Mouse (Mus musculus) forebrain, embryonic 15.5 days (tissue): ENCODE results near the gene Fhdc1. TPM values are rescaled to one million over a fixed set of nuclear protein-coding genes. Genes with fewer than 3 reads are reported as not detected.

Experiments used
- ATAC-seq: fragments of 200-750 bp; cut with Nextera tagmentation; replicated peaks from 2 replicates; pipeline ENCODE4 v1.8.0; 2017; ENCODE audit warnings: mild to moderate bottlenecking, moderate TSS enrichment, moderate library complexity
- H3K27ac ChIP-seq: fragments of 300-500 bp; sonication (generic); replicated peaks from 2 replicates; pipeline ENCODE4 v1.5.1; 2015; ENCODE audit warnings: mild to moderate bottlenecking, inconsistent platforms
- H3K27me3 ChIP-seq: fragments of 300-500 bp; sonication (generic); 2 replicates; pipeline ENCODE4 v1.6.1; 2015; ENCODE audit warnings: inconsistent platforms
- H3K36me3 ChIP-seq: fragments of 300-500 bp; sonication (generic); 2 replicates; pipeline ENCODE4 v1.6.1; 2015; ENCODE audit warnings: mild to moderate bottlenecking, inconsistent platforms
- H3K4me1 ChIP-seq: fragments of 300-500 bp; sonication (generic); 2 replicates; pipeline ENCODE4 v1.6.1; 2015; ENCODE audit warnings: inconsistent platforms
- H3K4me2 ChIP-seq: fragments of 300-500 bp; sonication (generic); replicated peaks from 2 replicates; pipeline ENCODE4 v1.6.1; 2015; ENCODE audit warnings: mild to moderate bottlenecking, inconsistent platforms
- H3K4me3 ChIP-seq: fragments of 300-500 bp; sonication (generic); 2 replicates; pipeline ENCODE4 v1.5.1; 2015; ENCODE audit warnings: mild to moderate bottlenecking, inconsistent platforms
- H3K9ac ChIP-seq: fragments of 300-500 bp; sonication (generic); replicated peaks from 2 replicates; pipeline ENCODE4 v1.6.1; 2015; ENCODE audit warnings: mild to moderate bottlenecking, inconsistent platforms
- H3K9me3 ChIP-seq: fragments of 300-500 bp; sonication (generic); 2 replicates; pipeline ENCODE4 v1.6.1; 2016; ENCODE audit warnings: inconsistent platforms
- WGBS: fragments of 180-500 bp; shearing (Covaris S2); methylation state at CpG from one replicate; pipeline ENCODE4 v1.1.7; 2015; ENCODE audit warnings: mixed read lengths; 5-methylcytosine and 5-hydroxymethylcytosine counted together
- polyA plus RNA-seq: library from polyadenylated mRNA; unstranded; fragments of >200 nt; fragmentation: Nextera tagmentation; extraction: Ambion mirVana; gene quantifications from 2 replicates; pipeline ENCODE4 v1.2.1, GENCODE M21; 2015

Gene Fhdc1
- polyA plus RNA-seq, 1 experiment from 2014 or later = 1.7 TPM

GRCm38 (mm10) chr3:84488716-84489115 is 8.5 kb upstream of the Fhdc1 start:
- no peak overlapping the region for H3K9ac ChIP-seq
- H3K27ac ChIP-seq = no peak overlapping the region
- no peak overlapping the region for H3K4me2 ChIP-seq
- no peaks in the 10 kb centered on the region for H3K27me3 ChIP-seq
- 23% methylated on average over 6 of the region's 6 CpGs for WGBS
- H3K4me3 ChIP-seq = no peak overlapping the region
- no peak for ATAC-seq
- no peaks in the 10 kb centered on the region for H3K9me3 ChIP-seq
- H3K36me3 ChIP-seq = no peaks in the 10 kb centered on the region
- H3K4me1 ChIP-seq = no peaks in the 10 kb centered on the region

DNA sequence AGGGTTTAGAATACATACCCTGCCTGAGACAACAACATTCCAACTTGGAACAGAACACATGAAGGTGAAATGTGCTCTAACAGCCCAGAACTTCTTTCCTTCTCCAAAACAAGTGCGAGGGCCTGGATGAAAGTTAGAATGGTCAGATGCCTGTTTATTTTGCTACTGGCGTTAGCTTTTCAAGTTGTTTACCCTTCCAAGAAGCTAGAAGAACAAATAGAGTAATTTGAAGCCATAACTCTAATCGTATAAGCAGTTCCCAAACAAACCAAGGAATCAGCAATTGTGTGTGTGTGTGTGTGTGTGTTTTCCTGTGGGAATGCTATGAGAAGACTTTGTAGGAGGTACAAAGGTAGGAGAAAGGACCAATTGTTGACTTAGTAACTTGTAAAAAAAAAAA is 4.7 kb upstream of the Fhdc1 start:
- H3K9ac ChIP-seq = no peak overlapping the region
- H3K27ac ChIP-seq = no peak overlapping the region
- H3K36me3 ChIP-seq = no peaks in the 10 kb centered on the region
- no peak for ATAC-seq
- H3K4me1 ChIP-seq = peaks cover 8% of the 10 kb centered on the region; the same call in 1 of the 2 replicates
- no peak overlapping the region for H3K4me2 ChIP-seq
- 0 out of 2 replicates have a peak, but pooled peaks cover 6% of the 10 kb centered on the region for H3K27me3 ChIP-seq
- H3K4me3 ChIP-seq = no peak overlapping the region
- no peaks in the 10 kb centered on the region for H3K9me3 ChIP-seq
- 83% methylated on average over 3 of the region's 3 CpGs for WGBS

GRCm38 (mm10) chr3:84484333-84484732 is 4.1 kb upstream of the Fhdc1 start:
- H3K36me3 ChIP-seq = no peaks in the 10 kb centered on the region
- H3K4me1 ChIP-seq = peaks cover 13% of the 10 kb centered on the region
- no peak for ATAC-seq
- WGBS = 84% methylated on average over 4 of the region's 4 CpGs
- no peak overlapping the region for H3K27ac ChIP-seq
- H3K4me2 ChIP-seq = no peak overlapping the region
- H3K4me3 ChIP-seq = no peak overlapping the region
- no peaks in the 10 kb centered on the region for H3K9me3 ChIP-seq
- no peak overlapping the region for H3K9ac ChIP-seq
- H3K27me3 ChIP-seq = 0 out of 2 replicates have a peak, but pooled peaks cover 6% of the 10 kb centered on the region

DNA sequence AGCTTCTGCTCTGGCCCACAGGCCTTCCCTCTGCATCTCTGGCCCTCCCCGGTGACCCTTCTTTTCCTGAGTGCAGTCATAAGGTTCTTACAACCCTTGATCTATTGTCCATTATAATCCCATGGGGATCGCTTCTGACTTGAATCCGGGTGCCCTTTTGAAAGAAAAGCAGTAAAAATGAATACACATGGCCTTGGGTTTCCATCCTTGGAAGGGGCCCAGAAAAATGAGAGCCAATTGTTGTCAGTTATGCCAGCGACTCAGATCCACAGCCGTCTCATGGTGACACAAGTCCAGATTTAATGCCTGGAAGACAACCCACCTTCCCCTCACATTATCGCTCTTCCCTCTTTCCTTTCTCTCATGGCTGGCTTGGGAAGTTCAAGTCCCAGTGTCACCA is 1.9 kb upstream of the Fhdc1 start:
- Histone ChIP-seq H3K4me1 (peaks cover 20% of the 10 kb centered on the region), H3K9me3 (no peaks in the 10 kb centered on the region), H3K27ac (no peak overlapping the region), H3K36me3 (no peaks in the 10 kb centered on the region), H3K9ac (no peak overlapping the region), H3K4me2 (no peak overlapping the region), H3K27me3 (peaks cover 23% of the 10 kb centered on the region; the same call in 1 of the 2 replicates), H3K4me3 (no peak overlapping the region)
- 71% methylated on average over 6 of the region's 6 CpGs for WGBS
- no peak for ATAC-seq

- Histone ChIP-seq H3K4me1 (peaks cover 20% of the 10 kb centered on the region), H3K9ac (no peak overlapping the region)
- WGBS = 5% methylated on average over 11 of the region's 11 CpGs
These were observed 875 bp upstream of the Fhdc1 start for GRCm38 (mm10) chr3:84481104-84481503.

GRCm38 (mm10) chr3:84479293-84480005 is 780 bp downstream of the Fhdc1 start:
- Histone ChIP-seq H3K36me3 (no peaks in the 10 kb centered on the region), H3K4me3 (peak overlapping the region; percentile 59), H3K4me1 (peaks cover 20% of the 10 kb centered on the region), H3K9me3 (no peaks in the 10 kb centered on the region), H3K4me2 (peak overlapping the region; percentile 95), H3K9ac (peak overlapping the region; percentile 57), H3K27me3 (peaks cover 27% of the 10 kb centered on the region; the same call in 1 of the 2 replicates), H3K27ac (no peak overlapping the region)
- 1% methylated on average over 61 of the region's 61 CpGs for WGBS
- ATAC-seq = peak; percentile 57

More at GRCm38 (mm10) chr3:84481104-84481503, 875 bp upstream of the Fhdc1 start:
- H3K36me3 ChIP-seq = no peaks in the 10 kb centered on the region
- no peak overlapping the region for H3K27ac ChIP-seq
- H3K4me3 ChIP-seq = peak overlapping the region; percentile 59
- H3K4me2 ChIP-seq = peak overlapping the region; percentile 95
- peaks cover 27% of the 10 kb centered on the region; the same call in 1 of the 2 replicates for H3K27me3 ChIP-seq
- no peaks in the 10 kb centered on the region for H3K9me3 ChIP-seq
- no peak for ATAC-seq

DNA sequence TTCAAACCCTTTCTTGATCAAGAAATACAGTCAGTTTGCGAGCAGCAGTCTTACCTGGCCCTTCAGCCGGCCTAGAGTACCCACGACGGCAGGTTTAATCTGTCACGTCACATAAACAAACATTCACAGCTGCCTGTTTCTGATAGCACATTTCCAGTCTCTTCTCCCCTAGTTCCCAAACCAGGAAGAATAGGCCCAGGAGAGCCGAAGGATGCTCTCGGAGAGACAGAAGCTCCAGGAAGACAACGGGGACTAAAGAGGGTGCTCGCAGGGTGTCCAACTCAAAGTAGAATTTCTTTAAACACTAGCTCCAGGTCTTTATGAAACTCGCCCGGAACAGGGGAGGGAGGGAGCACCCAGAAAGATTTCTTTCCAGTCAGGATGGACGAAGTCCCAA is 1.3 kb downstream of the Fhdc1 start:
- Histone ChIP-seq H3K9me3 (no peaks in the 10 kb centered on the region), H3K27ac (no peak overlapping the region), H3K27me3 (peaks cover 27% of the 10 kb centered on the region; the same call in 1 of the 2 replicates), H3K4me3 (peak overlapping the region; percentile 59), H3K36me3 (no peaks in the 10 kb centered on the region), H3K9ac (peak overlapping the region; percentile 57), H3K4me2 (peak overlapping the region; percentile 95), H3K4me1 (peaks cover 20% of the 10 kb centered on the region)
- no peak for ATAC-seq
- 2% methylated on average over 12 of the region's 12 CpGs for WGBS

DNA sequence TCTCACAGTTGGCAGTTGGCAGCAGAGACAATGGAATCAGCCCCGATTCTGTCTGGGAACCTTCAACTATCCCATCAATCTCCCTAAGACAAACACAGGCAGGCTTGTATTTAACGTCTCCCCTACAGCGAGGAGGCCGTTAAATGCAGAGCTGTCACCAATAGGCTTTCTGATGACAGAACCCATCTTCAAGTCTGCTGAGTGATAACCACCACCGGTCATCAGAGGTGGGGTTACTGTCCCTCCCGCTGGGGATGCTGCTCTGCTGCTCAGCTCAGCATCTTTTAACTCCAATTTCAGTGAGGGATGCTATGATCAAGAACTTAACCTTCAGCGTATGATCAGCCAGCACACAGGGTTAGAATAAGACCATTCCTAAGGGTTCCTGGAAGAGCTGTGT is 2.0 kb downstream of the Fhdc1 start:
- Histone ChIP-seq H3K4me1 (peaks cover 20% of the 10 kb centered on the region), H3K27me3 (peaks cover 27% of the 10 kb centered on the region; the same call in 1 of the 2 replicates), H3K4me3 (no peak overlapping the region), H3K36me3 (no peaks in the 10 kb centered on the region), H3K9ac (no peak overlapping the region), H3K27ac (no peak overlapping the region), H3K9me3 (no peaks in the 10 kb centered on the region), H3K4me2 (peak overlapping the region; percentile 95; the same call in 1 of the 2 replicates)
- 11% methylated on average over 7 of the region's 7 CpGs for WGBS
- no peak for ATAC-seq

- no peak for ATAC-seq
- Histone ChIP-seq H3K27me3 (peaks cover 27% of the 10 kb centered on the region; the same call in 1 of the 2 replicates), H3K9me3 (no peaks in the 10 kb centered on the region), H3K27ac (no peak overlapping the region), H3K36me3 (no peaks in the 10 kb centered on the region), H3K4me1 (peaks cover 20% of the 10 kb centered on the region), H3K4me3 (no peak overlapping the region), H3K4me2 (no peak overlapping the region), H3K9ac (no peak overlapping the region)
- 85% methylated on average over 1 of the region's 1 CpGs for WGBS
These were observed 2.7 kb downstream of the Fhdc1 start for GRCm38 (mm10) chr3:84477498-84477897.

DNA sequence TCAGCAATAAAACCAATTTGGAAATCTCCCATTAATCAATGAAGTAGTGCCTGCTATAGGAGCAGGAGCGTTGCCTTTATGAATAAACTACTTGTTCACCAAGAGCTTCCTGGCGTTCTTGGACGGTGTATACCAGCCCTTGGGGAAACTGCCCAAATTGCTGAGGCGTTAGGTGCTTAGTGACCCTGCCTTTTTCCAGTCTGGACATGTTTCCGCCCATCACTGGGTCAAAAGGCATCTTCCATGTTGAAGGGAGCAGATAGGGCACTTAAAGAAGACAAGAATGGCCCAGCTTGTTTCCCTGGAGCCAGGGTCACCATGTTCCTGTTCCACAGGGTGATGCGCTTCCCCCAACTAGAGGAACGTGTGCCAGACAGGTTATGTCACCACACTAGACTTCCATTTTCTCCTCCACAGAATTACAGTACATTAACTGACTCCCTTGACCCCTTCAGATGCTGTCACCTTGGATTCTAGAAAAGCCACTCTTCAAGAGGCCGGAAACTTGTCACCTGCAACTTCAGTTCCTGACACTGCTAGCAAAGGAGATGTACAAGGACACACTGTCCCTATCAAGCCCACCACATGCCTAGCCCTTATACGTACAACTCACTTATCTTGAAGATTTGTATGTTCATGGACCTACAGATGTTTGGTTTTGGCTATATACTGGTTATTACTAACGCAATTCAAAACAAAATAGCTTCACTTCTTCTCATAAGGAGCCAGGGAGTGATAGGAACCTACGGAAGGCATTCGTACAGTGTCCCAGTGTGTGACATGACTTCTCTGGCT is 5.1 kb downstream of the Fhdc1 start:
- H3K4me1 ChIP-seq = peaks cover 12% of the 10 kb centered on the region
- whole genome bisulfite sequencing = 91% methylated on average over 12 of the region's 12 CpGs

DNA sequence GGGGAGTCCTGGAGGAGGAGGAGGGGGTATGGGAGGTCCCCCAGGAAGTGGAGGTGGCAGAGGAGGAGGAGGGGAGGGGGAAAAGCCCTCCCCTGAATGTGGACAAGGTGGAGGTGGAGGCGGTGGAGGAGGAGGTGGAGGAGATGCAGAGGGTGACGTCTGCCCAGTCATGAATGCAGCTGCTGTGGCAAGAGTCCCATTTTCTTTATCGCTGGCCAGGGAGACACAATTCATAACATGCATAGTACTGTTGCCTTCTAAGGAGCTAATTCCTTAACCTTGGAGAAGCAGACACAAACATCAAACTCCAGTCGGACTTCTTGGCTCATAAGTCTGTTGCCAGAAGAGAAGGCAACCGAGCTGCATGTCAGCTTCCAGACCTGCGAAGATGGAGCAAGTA is 5.8 kb downstream of the Fhdc1 start:
- no peak for ATAC-seq
- no peaks in the 10 kb centered on the region for H3K36me3 ChIP-seq
- peaks cover 21% of the 10 kb centered on the region; the same call in 1 of the 2 replicates for H3K27me3 ChIP-seq
- no peaks in the 10 kb centered on the region for H3K9me3 ChIP-seq
- no peak overlapping the region for H3K27ac ChIP-seq
- 84% methylated on average over 6 of the region's 6 CpGs for WGBS
- no peak overlapping the region for H3K4me2 ChIP-seq
- H3K9ac ChIP-seq = no peak overlapping the region
- no peak overlapping the region for H3K4me3 ChIP-seq
- H3K4me1 ChIP-seq = peaks cover 7% of the 10 kb centered on the region

More for the DNA sequence above, 5.1 kb downstream of the Fhdc1 start:
- Histone ChIP-seq H3K27ac (no peak overlapping the region), H3K4me3 (no peak overlapping the region), H3K27me3 (peaks cover 21% of the 10 kb centered on the region; the same call in 1 of the 2 replicates), H3K9me3 (no peaks in the 10 kb centered on the region), H3K36me3 (no peaks in the 10 kb centered on the region), H3K9ac (no peak overlapping the region), H3K4me2 (no peak overlapping the region)
- ATAC-seq = no peak

- Histone ChIP-seq H3K9ac (no peak overlapping the region), H3K27ac (no peak overlapping the region), H3K4me2 (no peak overlapping the region), H3K4me1 (no peaks in the 10 kb centered on the region), H3K36me3 (no peaks in the 10 kb centered on the region), H3K27me3 (0 out of 2 replicates have a peak, but pooled peaks cover 11% of the 10 kb centered on the region), H3K9me3 (no peaks in the 10 kb centered on the region), H3K4me3 (no peak overlapping the region)
- WGBS = 71% methylated on average over 5 of the region's 5 CpGs
- no peak for ATAC-seq
These were observed 7.3 kb downstream of the Fhdc1 start for GRCm38 (mm10) chr3:84472955-84473354.
